Mouse (Mus musculus): ENCODE data around the gene Katnb1.

Katnb1 gene

GRCm38 (mm10) chr8:95084261-95084660 is 3.3 kb downstream of the Katnb1 start:
- no peak for DNase-seq (ENCODE audit: extremely low spot score, low read depth, low spot score)

GRCm38 (mm10) chr8:95084744-95085431 is 3.9 kb downstream of the Katnb1 start:
- DNase-seq (ENCODE audit: extremely low spot score, low read depth, low spot score), result no peak

DNA sequence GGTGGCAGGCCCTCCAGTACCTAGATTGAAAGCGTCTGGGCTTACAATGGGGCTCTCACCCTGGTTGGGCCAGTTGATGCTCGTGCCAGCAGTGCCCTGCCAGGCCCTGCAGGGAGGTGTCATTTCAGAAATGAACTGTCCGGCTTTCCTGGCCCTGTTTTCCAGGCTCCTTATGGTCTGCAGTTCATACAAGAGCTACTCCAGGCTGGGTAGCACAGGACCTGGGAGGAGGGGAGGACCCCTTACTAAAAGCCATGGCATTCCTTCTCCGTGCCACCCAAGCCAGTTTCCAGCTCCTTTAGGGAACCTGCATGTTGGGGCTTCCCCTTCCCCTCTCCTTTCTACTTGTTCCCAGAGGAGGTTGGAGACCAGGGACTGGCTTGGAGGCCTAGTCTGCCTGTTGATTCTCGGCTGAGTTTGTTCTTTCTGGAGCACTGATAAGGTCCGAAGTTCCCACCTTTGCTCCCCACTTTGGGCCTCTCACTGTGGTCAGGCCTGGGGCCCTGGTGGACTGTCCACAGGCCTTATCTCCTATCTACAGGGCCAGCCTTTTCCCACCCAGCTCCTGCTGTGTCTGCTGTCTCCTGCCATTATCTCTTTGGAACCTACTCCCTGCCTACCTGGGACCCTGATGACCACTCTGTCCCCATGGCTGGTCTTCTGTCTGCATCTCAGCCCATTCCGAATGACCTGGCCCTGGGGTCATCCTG is 4.6 kb downstream of the Katnb1 start:
- DNase-seq (ENCODE audit: extremely low spot score, low read depth, low spot score), result no peak

DNA sequence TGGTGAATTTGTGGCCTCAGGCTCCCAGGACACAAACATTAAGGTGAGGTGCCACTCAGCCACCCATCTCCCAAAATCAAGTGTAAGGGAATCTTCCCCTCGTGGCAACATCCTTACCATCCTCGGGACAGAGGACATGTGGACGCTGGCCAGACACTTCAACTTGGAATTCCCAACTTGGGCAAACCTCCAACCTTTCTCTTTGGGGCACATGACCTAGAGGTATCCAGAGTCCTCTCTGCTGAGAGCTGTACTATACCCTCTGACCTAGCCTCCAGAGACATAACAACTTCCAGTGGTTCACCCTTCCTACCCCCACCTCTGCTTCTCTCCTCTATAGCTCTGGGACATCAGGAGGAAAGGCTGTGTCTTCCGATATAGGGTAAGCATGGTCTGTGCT is 12.6 kb downstream of the Katnb1 start:
- no peak for DNase-seq (ENCODE audit: extremely low spot score, low read depth, low spot score)

GRCm38 (mm10) chr8:95099009-95099408 is 18.0 kb downstream of the Katnb1 start:
- DNase-seq (ENCODE audit: extremely low spot score, low read depth, low spot score), result no peak

- DNase-seq (ENCODE audit: extremely low spot score, low read depth, low spot score), result no peak
Measured at GRCm38 (mm10) chr8:95101972-95102371, 21.0 kb downstream of the Katnb1 start.

- no peak for DNase-seq (ENCODE audit: extremely low spot score, low read depth, low spot score)
Measured at GRCm38 (mm10) chr8:95107306-95107705, 26.3 kb downstream of the Katnb1 start.

- no peak for DNase-seq (ENCODE audit: extremely low spot score, low read depth, low spot score)
Measured at GRCm38 (mm10) chr8:95112594-95112993, 31.6 kb downstream of the Katnb1 start.

GRCm38 (mm10) chr8:95113108-95113507 is 32.1 kb downstream of the Katnb1 start:
- DNase-seq (ENCODE audit: extremely low spot score, low read depth, low spot score), result no peak

GRCm38 (mm10) chr8:95113750-95114149 is 32.8 kb downstream of the Katnb1 start:
- no peak for DNase-seq (ENCODE audit: extremely low spot score, low read depth, low spot score)

GRCm38 (mm10) chr8:95123455-95123854 is 42.5 kb downstream of the Katnb1 start:
- DNase-seq (ENCODE audit: extremely low spot score, low read depth, low spot score), result no peak

- no peak for DNase-seq (ENCODE audit: extremely low spot score, low read depth, low spot score)
Measured at GRCm38 (mm10) chr8:95126497-95126896, 45.5 kb downstream of the Katnb1 start.

GRCm38 (mm10) chr8:95127658-95128057 is 46.7 kb downstream of the Katnb1 start:
- no peak for DNase-seq (ENCODE audit: extremely low spot score, low read depth, low spot score)

DNA sequence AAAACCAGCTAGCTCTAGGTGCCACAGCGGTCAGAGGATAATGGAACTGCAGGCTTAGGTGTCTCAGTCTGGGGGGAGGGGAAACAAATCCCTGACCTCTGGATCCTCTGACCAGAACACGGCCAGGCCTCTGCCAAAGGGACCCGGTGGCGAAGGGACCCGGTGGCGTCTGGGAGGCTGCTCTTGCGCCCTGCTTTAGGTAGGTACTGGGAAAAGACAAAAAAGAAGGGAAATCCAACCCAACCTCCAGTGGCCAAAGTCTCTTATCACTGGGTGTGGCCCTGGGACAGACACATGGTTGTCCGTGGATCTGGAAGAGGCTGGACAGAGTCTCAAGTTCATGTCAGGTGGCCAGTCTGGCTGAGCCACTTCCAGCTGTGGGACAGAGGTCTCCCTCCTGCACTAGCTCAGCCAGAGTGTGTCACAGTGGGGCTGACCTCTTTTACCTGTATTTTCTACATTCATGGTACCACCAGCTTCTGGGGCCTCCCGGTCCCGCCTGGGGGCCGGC is 47.8 kb downstream of the Katnb1 start:
- DNase-seq (ENCODE audit: extremely low spot score, low read depth, low spot score), result no peak

DNA sequence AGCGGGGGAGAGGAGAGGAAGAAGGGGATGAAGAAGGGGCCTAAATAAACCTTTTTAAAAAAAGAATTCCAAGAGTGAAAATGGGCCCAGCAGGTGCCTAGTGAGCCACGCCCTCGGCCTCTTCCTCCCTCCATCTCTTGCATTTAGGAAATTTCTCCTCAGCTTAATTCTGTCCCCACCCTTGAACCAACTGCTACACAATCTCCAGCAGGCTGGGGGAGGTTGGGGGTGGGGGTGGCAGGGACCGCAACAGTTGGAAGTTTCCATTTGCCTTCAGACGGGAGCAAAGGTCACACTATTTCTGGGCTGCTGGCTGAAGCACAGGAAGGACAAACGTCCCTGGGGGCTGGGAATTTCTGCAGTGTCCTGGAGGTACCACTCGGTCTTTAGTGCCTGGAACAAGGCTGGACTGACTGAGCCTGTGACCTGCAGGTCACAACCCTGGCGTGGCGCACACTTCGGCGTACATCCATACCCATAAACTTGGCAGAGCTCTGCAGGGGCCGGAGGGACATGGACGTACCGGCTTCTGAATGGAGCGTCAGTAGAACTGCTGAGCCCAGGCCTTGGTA is 50.1 kb downstream of the Katnb1 start:
- no peak for DNase-seq (ENCODE audit: extremely low spot score, low read depth, low spot score)

- DNase-seq (ENCODE audit: extremely low spot score, low read depth, low spot score), result no peak
Measured at GRCm38 (mm10) chr8:95131983-95132382, 51.0 kb downstream of the Katnb1 start.

DNA sequence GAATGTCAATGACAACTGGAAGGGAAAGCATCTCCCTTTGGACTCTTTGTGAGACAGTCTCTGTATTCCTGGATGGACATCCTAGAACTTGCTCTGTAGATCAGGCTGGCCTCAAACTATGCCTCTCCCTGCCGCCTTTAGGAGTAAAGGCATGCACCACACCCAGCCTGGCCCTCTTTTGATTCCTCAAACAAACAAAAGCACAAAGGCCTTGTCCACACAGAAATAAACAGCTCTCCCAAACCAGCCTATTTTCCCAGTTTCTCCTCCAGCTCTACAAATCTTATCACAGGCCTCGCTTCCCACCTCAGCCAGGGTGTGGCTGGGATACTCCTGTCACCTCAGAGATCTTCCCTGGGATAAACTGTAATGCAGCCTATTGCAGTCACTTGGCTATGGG is 53.2 kb downstream of the Katnb1 start:
- no peak for DNase-seq (ENCODE audit: extremely low spot score, low read depth, low spot score)

DNA sequence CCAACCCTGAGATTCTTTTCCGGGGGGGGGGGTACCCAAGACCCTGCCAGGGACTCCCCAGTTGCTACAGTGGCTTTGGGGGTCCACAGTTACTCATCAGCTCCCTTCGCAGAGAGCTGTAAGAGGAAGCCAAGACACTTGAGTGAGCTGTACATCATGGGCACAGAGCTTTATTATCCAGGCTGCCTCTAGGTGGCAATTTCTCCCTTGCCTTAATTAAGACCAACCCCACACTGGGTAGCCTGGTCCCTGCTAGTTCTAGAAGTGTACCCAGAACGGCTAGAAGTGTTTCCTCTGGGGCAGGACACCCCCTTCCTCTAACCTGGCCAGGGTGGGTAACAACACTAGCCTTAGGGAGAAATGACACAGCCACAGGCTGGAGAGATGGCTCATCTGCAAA is 54.3 kb downstream of the Katnb1 start:
- DNase-seq (ENCODE audit: extremely low spot score, low read depth, low spot score), result no peak

DNA sequence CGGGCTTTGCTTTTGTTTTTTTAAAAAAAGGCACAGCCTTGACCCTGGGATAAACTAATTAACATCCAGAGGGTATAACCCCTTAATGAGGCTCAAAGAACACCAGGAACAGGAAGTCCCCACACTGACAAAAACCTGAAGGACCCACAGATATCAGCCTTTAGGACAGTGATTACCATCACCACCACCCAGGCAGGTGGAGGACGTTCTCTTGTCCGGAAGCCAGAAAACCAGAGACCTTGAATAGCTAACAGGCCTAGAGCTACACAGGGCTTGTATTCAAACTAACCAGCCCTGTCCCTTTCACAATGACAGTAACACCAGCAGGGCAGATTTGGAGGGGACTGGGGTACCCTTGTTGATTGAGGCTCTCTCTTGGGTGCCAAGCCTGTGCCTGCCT is 55.2 kb downstream of the Katnb1 start:
- no peak for DNase-seq (ENCODE audit: extremely low spot score, low read depth, low spot score)

GRCm38 (mm10) chr8:95137201-95137600 is 56.2 kb downstream of the Katnb1 start:
- DNase-seq (ENCODE audit: extremely low spot score, low read depth, low spot score), result no peak

- DNase-seq (ENCODE audit: extremely low spot score, low read depth, low spot score), result no peak
Measured at GRCm38 (mm10) chr8:95137641-95138098, 56.7 kb downstream of the Katnb1 start.
